Mouse (Mus musculus): ENCODE results near the gene Gm4559. TPM values are rescaled to one million over a fixed set of nuclear protein-coding genes. Genes with fewer than 3 reads are reported as not detected.
"Not testable (repeated sequence)": the region's sequence is repeated elsewhere in the genome, so short reads cannot be mapped to it uniquely, and the experiment has no call there.

Gene Gm4559
- not detected in 2 replicates for polyA plus RNA-seq (2016; fragmentation: Nextera tagmentation; extraction: Ambion mirVana)

- H3K4me1 ChIP-seq; H3K27ac ChIP-seq; H3K27me3 ChIP-seq; H3K4me3 ChIP-seq (replicated peaks); H3K9ac ChIP-seq; H3K4me2 ChIP-seq; ATAC-seq (ENCODE audit: low FRiP score); H3K9me3 ChIP-seq; H3K36me3 ChIP-seq (replicated peaks): not testable (repeated sequence)
These were observed at the start of gene Gm4559 for GRCm38 (mm10) chr7:142274263-142274662. Gm4559 (minus strand) TSS chr7:142274363.

- Histone ChIP-seq H3K9ac (no peak overlapping the region), H3K4me1 (no peaks in the 10 kb centered on the region), H3K27ac (no peak overlapping the region), H3K27me3 (peaks cover 2% of the 10 kb centered on the region; the same call in 1 of the 2 replicates), H3K9me3 (no peaks in the 10 kb centered on the region), H3K4me2 (no peak overlapping the region), H3K4me3 (replicated peaks) (no peak overlapping the region), H3K36me3 (replicated peaks) (no peaks in the 10 kb centered on the region)
- no peak for ATAC-seq (ENCODE audit: low FRiP score)
- WGBS = 91% methylated on average over 12 of the region's 12 CpGs
These were observed 49.4 kb upstream of the Gm4559 start for GRCm38 (mm10) chr7:142323396-142324117.

- Histone ChIP-seq H3K4me2 (no peak overlapping the region), H3K9me3 (no peaks in the 10 kb centered on the region), H3K9ac (no peak overlapping the region), H3K4me3 (replicated peaks) (no peak overlapping the region), H3K27ac (no peak overlapping the region), H3K27me3 (peaks cover 2% of the 10 kb centered on the region; the same call in 1 of the 2 replicates), H3K4me1 (no peaks in the 10 kb centered on the region), H3K36me3 (replicated peaks) (no peaks in the 10 kb centered on the region)
- 91% methylated on average over 6 of the region's 6 CpGs for WGBS
- no peak for ATAC-seq (ENCODE audit: low FRiP score)
These were observed 48.5 kb upstream of the Gm4559 start for GRCm38 (mm10) chr7:142322641-142323040.

- H3K27ac ChIP-seq = not testable (repeated sequence)
These were observed 47.6 kb upstream of the Gm4559 start for GRCm38 (mm10) chr7:142321637-142322306.

GRCm38 (mm10) chr7:142320906-142321305, 46.7 kb upstream of the Gm4559 start:
- no peak overlapping the region for H3K27ac ChIP-seq
- no peak overlapping the region for H3K9ac ChIP-seq
- 52% methylated on average over 2 of the region's 2 CpGs for WGBS
- no peak for ATAC-seq (ENCODE audit: low FRiP score)
- H3K4me2 ChIP-seq = no peak overlapping the region
- H3K36me3 ChIP-seq (replicated peaks) = no peaks in the 10 kb centered on the region
- H3K4me3 ChIP-seq (replicated peaks) = no peak overlapping the region
- H3K4me1 ChIP-seq = no peaks in the 10 kb centered on the region
- peaks cover 2% of the 10 kb centered on the region; the same call in 1 of the 2 replicates for H3K27me3 ChIP-seq
- no peaks in the 10 kb centered on the region for H3K9me3 ChIP-seq

More at GRCm38 (mm10) chr7:142321637-142322306, 47.6 kb upstream of the Gm4559 start:
- H3K4me1 ChIP-seq; H3K4me2 ChIP-seq; H3K36me3 ChIP-seq (replicated peaks); H3K9me3 ChIP-seq; H3K4me3 ChIP-seq (replicated peaks); ATAC-seq (ENCODE audit: low FRiP score); H3K9ac ChIP-seq; H3K27me3 ChIP-seq: not testable (repeated sequence)
- WGBS = 45% methylated on average over 7 of the region's 10 CpGs

GRCm38 (mm10) chr7:142319124-142319523, 45.0 kb upstream of the Gm4559 start:
- Histone ChIP-seq H3K4me2 (no peak overlapping the region), H3K27ac (no peak overlapping the region), H3K4me3 (replicated peaks) (no peak overlapping the region), H3K36me3 (replicated peaks) (no peaks in the 10 kb centered on the region), H3K27me3 (peaks cover 2% of the 10 kb centered on the region; the same call in 1 of the 2 replicates), H3K9ac (no peak overlapping the region), H3K9me3 (no peaks in the 10 kb centered on the region), H3K4me1 (peaks cover 10% of the 10 kb centered on the region)
- 82% methylated on average over 11 of the region's 11 CpGs for WGBS
- ATAC-seq (ENCODE audit: low FRiP score) = no peak

GRCm38 (mm10) chr7:142317216-142317615, 43.1 kb upstream of the Gm4559 start:
- Histone ChIP-seq H3K27ac (no peak overlapping the region), H3K36me3 (replicated peaks) (no peaks in the 10 kb centered on the region), H3K9me3 (no peaks in the 10 kb centered on the region), H3K4me3 (replicated peaks) (no peak overlapping the region), H3K27me3 (peaks cover 2% of the 10 kb centered on the region; the same call in 1 of the 2 replicates), H3K4me2 (no peak overlapping the region), H3K4me1 (peaks cover 10% of the 10 kb centered on the region), H3K9ac (no peak overlapping the region)
- 88% methylated on average over 5 of the region's 5 CpGs for WGBS
- ATAC-seq (ENCODE audit: low FRiP score) = no peak

GRCm38 (mm10) chr7:142316558-142316957, 42.4 kb upstream of the Gm4559 start:
- ATAC-seq (ENCODE audit: low FRiP score) = no peak
- peaks cover 2% of the 10 kb centered on the region; the same call in 1 of the 2 replicates for H3K27me3 ChIP-seq
- H3K27ac ChIP-seq = no peak overlapping the region
- H3K4me1 ChIP-seq = peaks cover 10% of the 10 kb centered on the region
- no peaks in the 10 kb centered on the region for H3K36me3 ChIP-seq (replicated peaks)
- H3K9ac ChIP-seq = no peak overlapping the region
- H3K4me2 ChIP-seq = no peak overlapping the region
- WGBS = 45% methylated on average over 6 of the region's 6 CpGs
- no peaks in the 10 kb centered on the region for H3K9me3 ChIP-seq
- no peak overlapping the region for H3K4me3 ChIP-seq (replicated peaks)

- Histone ChIP-seq H3K9ac (no peak overlapping the region), H3K27me3 (peaks cover under 1% of the 10 kb centered on the region; the same call in 1 of the 2 replicates), H3K36me3 (replicated peaks) (no peaks in the 10 kb centered on the region), H3K4me2 (no peak overlapping the region), H3K9me3 (no peaks in the 10 kb centered on the region), H3K27ac (no peak overlapping the region), H3K4me1 (peaks cover 10% of the 10 kb centered on the region), H3K4me3 (replicated peaks) (no peak overlapping the region)
- no peak for ATAC-seq (ENCODE audit: low FRiP score)
- WGBS = 53% methylated on average over 5 of the region's 5 CpGs
These were observed 40.6 kb upstream of the Gm4559 start for GRCm38 (mm10) chr7:142314600-142315285.

- 82% methylated on average over 1 of the region's 1 CpGs for WGBS
- not testable (repeated sequence) for H3K27ac ChIP-seq; H3K9ac ChIP-seq; H3K9me3 ChIP-seq; H3K36me3 ChIP-seq (replicated peaks); H3K4me3 ChIP-seq (replicated peaks); H3K4me1 ChIP-seq; ATAC-seq (ENCODE audit: low FRiP score); H3K4me2 ChIP-seq
- peaks cover 22% of the 10 kb centered on the region; the same call in 1 of the 2 replicates for H3K27me3 ChIP-seq
These were observed 29.8 kb upstream of the Gm4559 start for GRCm38 (mm10) chr7:142303929-142304328.

- 62% methylated on average over 3 of the region's 3 CpGs for WGBS
- Histone ChIP-seq H3K4me1 (no peaks in the 10 kb centered on the region), H3K27ac (no peak within 1 kb of the TSS), H3K36me3 (replicated peaks) (no peaks in the 10 kb centered on the region), H3K27me3 (peaks cover 22% of the 10 kb centered on the region; the same call in 1 of the 2 replicates), H3K4me3 (replicated peaks) (no peak within 1 kb of the TSS), H3K4me2 (no peak within 1 kb of the TSS), H3K9me3 (no peaks in the 10 kb centered on the region), H3K9ac (no peak within 1 kb of the TSS)
- ATAC-seq (ENCODE audit: low FRiP score) = no peak
These were observed 29.1 kb upstream of the Gm4559 start, which contains the start of gene Krtap5-4 for GRCm38 (mm10) chr7:142303249-142303648. Krtap5-4 (plus strand) TSS chr7:142303549.

- not testable (repeated sequence) for H3K4me3 ChIP-seq (replicated peaks); H3K4me1 ChIP-seq; H3K9ac ChIP-seq; ATAC-seq (ENCODE audit: low FRiP score); H3K9me3 ChIP-seq; H3K27ac ChIP-seq; H3K4me2 ChIP-seq; H3K27me3 ChIP-seq; H3K36me3 ChIP-seq (replicated peaks)
These were observed 22.9 kb upstream of the Gm4559 start, which contains the start of gene Krtap5-1 for GRCm38 (mm10) chr7:142297018-142297417. Krtap5-1 (minus strand) TSS chr7:142297118.
